Mouse (Mus musculus) hindbrain, embryonic 16.5 days (tissue): Measurements from ENCODE around the gene Maob. TPM values are rescaled to one million over a fixed set of nuclear protein-coding genes. Genes with fewer than 3 reads are reported as not detected.

Experiments
- ATAC-seq: fragments of 200-750 bp; cut with Nextera tagmentation; 2 replicates; pipeline ENCODE4 v1.8.0; 2017; ENCODE audit warnings: moderate TSS enrichment, moderate library complexity
- H3K27ac ChIP-seq: fragments of 300-500 bp; sonication (generic); 2 replicates; pipeline ENCODE4 v1.5.1; 2014; ENCODE audit warnings: low read depth, mild to moderate bottlenecking, control low read depth, low read length, moderate library complexity
- H3K27me3 ChIP-seq: fragments of 300-500 bp; sonication (generic); replicated peaks from 2 replicates; pipeline ENCODE4 v1.6.1; 2014; ENCODE audit warnings: low read length; ENCODE audit not compliant: control insufficient read depth, insufficient read depth
- H3K36me3 ChIP-seq: fragments of 300-500 bp; sonication (generic); 2 replicates; pipeline ENCODE4 v1.6.1; 2014; ENCODE audit warnings: mild to moderate bottlenecking, low read length, moderate library complexity, mixed read lengths; ENCODE audit not compliant: control insufficient read depth, insufficient read depth
- H3K4me1 ChIP-seq: fragments of 300-500 bp; sonication (generic); 2 replicates; pipeline ENCODE4 v1.6.1; 2014; ENCODE audit warnings: low read depth, low read length; ENCODE audit not compliant: control insufficient read depth, insufficient read depth
- H3K4me2 ChIP-seq: fragments of 300-500 bp; sonication (generic); 2 replicates; pipeline ENCODE4 v1.6.1; 2014; ENCODE audit warnings: mild to moderate bottlenecking, low read length, control low read depth, moderate library complexity
- H3K4me3 ChIP-seq: fragments of 300-500 bp; sonication (generic); 2 replicates; pipeline ENCODE4 v1.5.1; 2014; ENCODE audit warnings: mild to moderate bottlenecking, low read length, control low read depth, moderate library complexity
- H3K9ac ChIP-seq: fragments of 300-500 bp; sonication (generic); 2 replicates; pipeline ENCODE4 v1.6.1; 2014; ENCODE audit warnings: low read depth, mild to moderate bottlenecking, control low read depth, low read length, moderate library complexity
- H3K9me3 ChIP-seq: fragments of 300-500 bp; sonication (generic); 2 replicates; pipeline ENCODE4 v1.6.1; 2014; ENCODE audit warnings: mild to moderate bottlenecking, low read length, moderate library complexity; ENCODE audit not compliant: control insufficient read depth
- WGBS: fragments of 180-500 bp; shearing (Covaris S2); extraction: QIAGEN DNeasy Blood & Tissue Kit; methylation state at CpG from one replicate; pipeline ENCODE4 v1.1.7; 2014; 5-methylcytosine and 5-hydroxymethylcytosine counted together
- polyA plus RNA-seq: library from polyadenylated mRNA; unstranded; fragments of >200 nt; fragmentation: Nextera tagmentation; extraction: Ambion mirVana; gene quantifications from 2 replicates; pipeline ENCODE4 v1.2.1, GENCODE M21; 2015

The Maob gene
- 5.3 and 6.5 TPM in 2 replicates for polyA plus RNA-seq

GRCm38 (mm10) chrX:16817261-16817769 is at the start of gene Maob:
Maob (minus strand) TSS chrX:16817366.
- ATAC-seq = 0 out of 2 replicates have a peak, but pooled peaks have one; percentile 60
- Histone ChIP-seq H3K27ac (no peak within 1 kb of the TSS), H3K27me3 (no peaks in the 10 kb centered on the region), H3K4me1 (no peaks in the 10 kb centered on the region), H3K36me3 (no peaks in the 10 kb centered on the region), H3K4me2 (peak within 1 kb of the TSS; percentile 59), H3K4me3 (peak within 1 kb of the TSS; percentile 36), H3K9ac (peak within 1 kb of the TSS; percentile 45), H3K9me3 (no peaks in the 10 kb centered on the region)
- WGBS = 17% methylated on average over 18 of the region's 18 CpGs

- Histone ChIP-seq H3K4me2 (no peak overlapping the region), H3K27me3 (no peaks in the 10 kb centered on the region), H3K36me3 (no peaks in the 10 kb centered on the region), H3K27ac (no peak overlapping the region), H3K4me1 (no peaks in the 10 kb centered on the region), H3K9ac (no peak overlapping the region), H3K9me3 (no peaks in the 10 kb centered on the region), H3K4me3 (no peak overlapping the region)
- no peak for ATAC-seq
Observed at GRCm38 (mm10) chrX:16860244-16860643, 43.1 kb upstream of the Maob start.

GRCm38 (mm10) chrX:16846034-16846433 is 28.9 kb upstream of the Maob start:
- no peak overlapping the region for H3K9ac ChIP-seq
- H3K4me3 ChIP-seq = no peak overlapping the region
- no peaks in the 10 kb centered on the region for H3K36me3 ChIP-seq
- no peak overlapping the region for H3K4me2 ChIP-seq
- no peaks in the 10 kb centered on the region for H3K9me3 ChIP-seq
- H3K4me1 ChIP-seq = no peaks in the 10 kb centered on the region
- no peaks in the 10 kb centered on the region for H3K27me3 ChIP-seq
- ATAC-seq = no peak
- 96% methylated on average over 2 of the region's 2 CpGs for WGBS
- no peak overlapping the region for H3K27ac ChIP-seq

DNA sequence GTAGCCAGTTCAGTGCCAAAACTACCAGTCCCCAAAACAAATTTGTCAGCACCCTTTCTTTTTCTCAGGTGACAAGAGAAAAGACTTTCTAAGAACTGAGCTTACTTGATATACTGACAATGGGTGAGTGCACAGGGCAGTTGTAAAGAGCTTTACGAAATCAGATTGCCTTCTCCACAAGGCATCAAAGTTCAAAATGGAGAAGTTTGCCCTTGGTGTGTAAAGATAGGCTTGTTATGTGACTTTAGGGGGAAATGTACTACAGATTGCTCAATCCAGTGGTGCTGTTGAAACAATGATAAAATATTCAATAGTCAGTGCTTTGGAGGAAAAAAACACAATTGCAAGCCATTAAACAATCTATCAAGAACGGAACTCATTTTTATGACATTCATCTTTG is 24.3 kb upstream of the Maob start:
- 81% methylated on average over 2 of the region's 2 CpGs for WGBS
- Histone ChIP-seq H3K4me3 (no peak overlapping the region), H3K9ac (no peak overlapping the region), H3K4me1 (no peaks in the 10 kb centered on the region), H3K36me3 (no peaks in the 10 kb centered on the region), H3K27me3 (no peaks in the 10 kb centered on the region), H3K27ac (no peak overlapping the region), H3K4me2 (no peak overlapping the region), H3K9me3 (no peaks in the 10 kb centered on the region)
- no peak for ATAC-seq

- no peak overlapping the region for H3K4me2 ChIP-seq
- no peaks in the 10 kb centered on the region for H3K4me1 ChIP-seq
- H3K9ac ChIP-seq = no peak overlapping the region
- no peaks in the 10 kb centered on the region for H3K36me3 ChIP-seq
- H3K9me3 ChIP-seq = no peaks in the 10 kb centered on the region
- H3K27me3 ChIP-seq = no peaks in the 10 kb centered on the region
- no peak for ATAC-seq
- 95% methylated on average over 1 of the region's 1 CpGs for WGBS
- H3K27ac ChIP-seq = no peak overlapping the region
- no peak overlapping the region for H3K4me3 ChIP-seq
Observed at GRCm38 (mm10) chrX:16837293-16837692, 20.1 kb upstream of the Maob start.

GRCm38 (mm10) chrX:16836488-16837082 is 19.4 kb upstream of the Maob start:
- no peak for ATAC-seq

GRCm38 (mm10) chrX:16826028-16826427 is 8.9 kb upstream of the Maob start:
- no peaks in the 10 kb centered on the region for H3K4me1 ChIP-seq
- no peak for ATAC-seq
- H3K4me3 ChIP-seq = no peak overlapping the region
- no peak overlapping the region for H3K9ac ChIP-seq
- H3K27me3 ChIP-seq = no peaks in the 10 kb centered on the region
- no peaks in the 10 kb centered on the region for H3K36me3 ChIP-seq
- no peak overlapping the region for H3K27ac ChIP-seq
- no peak overlapping the region for H3K4me2 ChIP-seq
- H3K9me3 ChIP-seq = no peaks in the 10 kb centered on the region
- WGBS = 85% methylated on average over 1 of the region's 1 CpGs

More at GRCm38 (mm10) chrX:16836488-16837082, 19.4 kb upstream of the Maob start:
- Histone ChIP-seq H3K27ac (no peak overlapping the region), H3K27me3 (no peaks in the 10 kb centered on the region), H3K9ac (no peak overlapping the region), H3K36me3 (no peaks in the 10 kb centered on the region), H3K4me1 (no peaks in the 10 kb centered on the region), H3K9me3 (no peaks in the 10 kb centered on the region), H3K4me3 (no peak overlapping the region), H3K4me2 (no peak overlapping the region)

- H3K27me3 ChIP-seq = no peaks in the 10 kb centered on the region
- no peak overlapping the region for H3K9ac ChIP-seq
- no peak overlapping the region for H3K4me2 ChIP-seq
- no peaks in the 10 kb centered on the region for H3K9me3 ChIP-seq
- 87% methylated on average over 3 of the region's 3 CpGs for WGBS
- no peaks in the 10 kb centered on the region for H3K4me1 ChIP-seq
- no peak overlapping the region for H3K27ac ChIP-seq
- H3K4me3 ChIP-seq = no peak overlapping the region
- no peak for ATAC-seq
- H3K36me3 ChIP-seq = no peaks in the 10 kb centered on the region
Observed at GRCm38 (mm10) chrX:16815965-16816364, 1.2 kb downstream of the Maob start.

DNA sequence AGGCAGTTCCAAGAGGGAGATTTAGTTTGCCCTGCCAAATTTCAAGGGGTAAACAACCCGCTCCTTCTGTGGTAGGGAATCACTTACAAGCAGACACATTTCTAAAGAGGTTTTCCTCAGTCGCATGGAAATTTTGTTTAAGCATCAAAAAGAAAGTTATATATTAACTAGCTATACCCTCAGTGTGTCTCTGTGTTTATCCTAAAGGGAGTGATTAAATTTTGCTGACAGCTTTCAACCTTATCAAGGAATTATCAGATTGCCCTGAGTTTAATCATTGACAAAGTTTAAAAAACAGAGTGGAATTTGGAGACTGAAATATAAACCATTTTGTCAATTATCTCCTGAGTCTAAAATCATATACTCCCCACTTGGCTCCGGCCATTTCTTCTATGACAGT is 5.1 kb downstream of the Maob start:
- Histone ChIP-seq H3K27ac (no peak overlapping the region), H3K27me3 (no peaks in the 10 kb centered on the region), H3K36me3 (no peaks in the 10 kb centered on the region), H3K9me3 (no peaks in the 10 kb centered on the region), H3K4me1 (no peaks in the 10 kb centered on the region), H3K4me2 (no peak overlapping the region), H3K9ac (no peak overlapping the region), H3K4me3 (no peak overlapping the region)
- 65% methylated on average over 3 of the region's 3 CpGs for WGBS
- no peak for ATAC-seq
